In the genomic region with DNA sequence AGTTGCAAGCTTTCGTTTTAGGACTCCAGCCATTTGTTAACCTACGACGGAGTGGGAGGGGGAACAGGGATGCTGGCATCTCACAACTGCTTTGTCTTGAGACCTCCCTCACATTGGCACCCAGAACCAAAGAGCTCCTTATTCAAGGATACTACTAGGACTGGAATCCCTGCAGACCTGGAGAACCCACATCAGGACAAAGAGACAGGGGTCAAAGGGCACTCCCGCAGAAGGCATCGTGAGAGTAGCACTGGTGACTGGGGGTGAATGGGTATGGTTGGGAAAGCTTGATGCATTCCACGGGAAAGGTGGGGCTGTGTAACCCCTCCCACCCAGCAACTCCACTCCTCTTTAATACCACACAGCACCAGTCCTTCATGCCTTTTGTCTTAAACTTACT, we compare ENCODE assay signal across 8 mouse cellular contexts. TPM values are rescaled to one million over a fixed set of nuclear protein-coding genes. Genes with fewer than 3 reads are reported as not detected.
DNase-seq lines count a peak whose midpoint lies in the region; ATAC-seq and TF ChIP-seq lines count a peak whose summit lies in the region.

No protein-coding gene starts in this region.

- no peak for ATAC-seq in forebrain, embryonic 11.5 days (replicated peaks; ENCODE audit: low FRiP score)
- ATAC-seq in hindbrain, embryonic 15.5 days (ENCODE audit: low FRiP score, low read depth) = no peak
- no peak for ATAC-seq in limb, embryonic 15.5 days (ENCODE audit: insufficient number of reproducible peaks, low FRiP score, low TSS enrichment, low read depth)

- no peaks in the 10 kb centered on the region for H3K36me3 ChIP-seq in forebrain, embryonic 10.5 days (replicated peaks)
- no peaks in the 10 kb centered on the region for H3K36me3 ChIP-seq in forebrain, embryonic 11.5 days (ENCODE audit: control insufficient read depth, insufficient read depth, low read length)
- no peaks in the 10 kb centered on the region for H3K36me3 ChIP-seq in CH12.LX (replicated peaks in 1 of 2; ENCODE audit: control insufficient read depth in 1 of 2, insufficient read depth in 1 of 2, low read length in 1 of 2)
- H3K36me3 ChIP-seq in hindbrain, embryonic 15.5 days = no peaks in the 10 kb centered on the region
- no peaks in the 10 kb centered on the region for H3K36me3 ChIP-seq in limb, embryonic 15.5 days

- H3K79me2 ChIP-seq in CH12.LX (replicated peaks; ENCODE audit: control insufficient read depth, extremely low read depth, insufficient read depth, poor library complexity, severe bottlenecking) = no peaks in the 10 kb centered on the region

- no peak overlapping the region for H3K4me2 ChIP-seq in forebrain, embryonic 11.5 days (ENCODE audit: low read depth, low read length, severe bottlenecking)
- peak overlapping the region; percentile 34 for H3K4me2 ChIP-seq in CH12.LX (ENCODE audit: insufficient read depth, low read depth, poor library complexity, severe bottlenecking)
- H3K4me2 ChIP-seq in hindbrain, embryonic 15.5 days = peak overlapping the region; percentile 22
- peak overlapping the region; percentile 32 for H3K4me2 ChIP-seq in limb, embryonic 15.5 days

- 0 out of 2 replicates have a peak overlapping the region, but pooled peaks have one; percentile 17 for H3K27ac ChIP-seq in forebrain, embryonic 10.5 days
- no peak overlapping the region for H3K27ac ChIP-seq in forebrain, embryonic 11.5 days (ENCODE audit: low read depth, low read length)
- no peak overlapping the region for H3K27ac ChIP-seq in CH12.LX (ENCODE audit: insufficient read depth, low read depth)
- H3K27ac ChIP-seq in hindbrain, embryonic 15.5 days (replicated peaks) = peak overlapping the region; percentile 80
- peak overlapping the region; percentile 90 for H3K27ac ChIP-seq in limb, embryonic 15.5 days

- H3K4me1 ChIP-seq in forebrain, embryonic 10.5 days = peaks cover 32% of the 10 kb centered on the region
- no peaks in the 10 kb centered on the region for H3K4me1 ChIP-seq in forebrain, embryonic 11.5 days (replicated peaks; ENCODE audit: control insufficient read depth, insufficient read depth, low read length)
- H3K4me1 ChIP-seq in CH12.LX (ENCODE audit: control insufficient read depth in 1 of 2, insufficient read depth in 2 of 2) = peaks cover 6 to 19% of the 10 kb centered on the region in 2 experiments; a peak in 3 of 4 replicates
- H3K4me1 ChIP-seq in hindbrain, embryonic 15.5 days (replicated peaks) = peaks cover 3% of the 10 kb centered on the region; the same call in 1 of the 2 replicates
- H3K4me1 ChIP-seq in limb, embryonic 15.5 days = peaks cover 44% of the 10 kb centered on the region

- WGBS in forebrain, embryonic 10.5 days = 64% methylated on average over 6 of the region's 6 CpGs
- 54% methylated on average over 6 of the region's 6 CpGs for WGBS in forebrain, embryonic 11.5 days
- 45% methylated on average over 6 of the region's 6 CpGs for WGBS in hindbrain, embryonic 15.5 days
- 41% methylated on average over 6 of the region's 6 CpGs for WGBS in limb, embryonic 15.5 days

- TF ChIP-seq RAD21 in CH12.LX (IDR thresholded peaks at IDR 0.05; ENCODE audit: low read depth, low read length) = no peak

- DNase-seq in forebrain, embryonic 10.5 days (ENCODE audit: extremely low spot score, low spot score) = no peak
- no peak for DNase-seq in forebrain, embryonic 11.5 days (ENCODE audit: low spot score)
- DNase-seq in CH12.LX (ENCODE audit: extremely low read depth) = no peak
- DNase-seq in ovary, postnatal 14 days (ENCODE audit: low spot score) = no peak
- no peak for DNase-seq in spleen, adult 12 weeks (ENCODE audit: low spot score)
- no peak for DNase-seq in spleen, postnatal 36 days (ENCODE audit: low spot score in 2 of 2)

- no peak overlapping the region for H3K9ac ChIP-seq in forebrain, embryonic 11.5 days (ENCODE audit: low read length)
- H3K9ac ChIP-seq in CH12.LX (ENCODE audit: insufficient read depth, low read depth) = no peak overlapping the region
- H3K9ac ChIP-seq in hindbrain, embryonic 15.5 days = no peak overlapping the region
- no peak overlapping the region for H3K9ac ChIP-seq in limb, embryonic 15.5 days

- no peaks in the 10 kb centered on the region for H3K9me3 ChIP-seq in forebrain, embryonic 10.5 days
- no peaks in the 10 kb centered on the region for H3K9me3 ChIP-seq in forebrain, embryonic 11.5 days (ENCODE audit: control insufficient read depth, low read length)
- no peaks in the 10 kb centered on the region for H3K9me3 ChIP-seq in CH12.LX (replicated peaks; ENCODE audit: low read length)
- H3K9me3 ChIP-seq in hindbrain, embryonic 15.5 days = no peaks in the 10 kb centered on the region
- H3K9me3 ChIP-seq in limb, embryonic 15.5 days = no peaks in the 10 kb centered on the region

- dilution Hi-C loops in CH12.LX (cut with MboI; ENCODE audit: extremely low pct_ligation_motif_present, extremely low pct_unique_long_range_greater_than_20kb, low sequenced_read_pairs) = no loop called here

- no peak overlapping the region for H3K4me3 ChIP-seq in forebrain, embryonic 10.5 days
- no peak overlapping the region for H3K4me3 ChIP-seq in forebrain, embryonic 11.5 days (ENCODE audit: low read depth, low read length)
- H3K4me3 ChIP-seq in CH12.LX (replicated peaks in 1 of 3; ENCODE audit: low read depth in 2 of 3, low read length in 2 of 3, poor library complexity in 1 of 3) = no peak overlapping the region
- no peak overlapping the region for H3K4me3 ChIP-seq in hindbrain, embryonic 15.5 days
- peak overlapping the region; percentile 15; the same call in 1 of the 2 replicates for H3K4me3 ChIP-seq in limb, embryonic 15.5 days

- in situ Hi-C loops in CH12.LX (cut with MboI; ENCODE audit: low pct_ligation_motif_present, low pct_unique_long_range_greater_than_20kb, low sequenced_read_pairs) = no loop called here

- TF ChIP-seq POLR2A in CH12.LX (IDR thresholded peaks at IDR 0.05; ENCODE audit: low read depth, low read length) = no peak

- TF ChIP-seq EP300 in CH12.LX (IDR thresholded peaks at IDR 0.05; ENCODE audit: low read length) = no peak

- no peaks in the 10 kb centered on the region for H3K27me3 ChIP-seq in forebrain, embryonic 10.5 days (ENCODE audit: poor library complexity, severe bottlenecking)
- no peaks in the 10 kb centered on the region for H3K27me3 ChIP-seq in forebrain, embryonic 11.5 days (ENCODE audit: control insufficient read depth, insufficient read depth, low read length)
- no peaks in the 10 kb centered on the region for H3K27me3 ChIP-seq in CH12.LX (replicated peaks)
- H3K27me3 ChIP-seq in hindbrain, embryonic 15.5 days = no peaks in the 10 kb centered on the region
- H3K27me3 ChIP-seq in limb, embryonic 15.5 days = no peaks in the 10 kb centered on the region

- no peak for TF ChIP-seq CTCF in CH12.LX (conservative IDR thresholded peaks at IDR 0.05 in 1 of 2, IDR thresholded peaks at IDR 0.05 in 1 of 2; ENCODE audit: low read depth in 2 of 2, low read length in 2 of 2)

TF ChIP-seq in CH12.LX, 34 proteins besides CTCF, POLR2A, EP300 and RAD21:
- TF ChIP-seq PAX5 (IDR thresholded peaks at IDR 0.05; ENCODE audit: low read length) (no peak), MEF2A (IDR thresholded peaks at IDR 0.05; ENCODE audit: borderline replicate concordance, low read depth, low read length) (no peak), CHD2 (IDR thresholded peaks at IDR 0.05; ENCODE audit: low read length) (no peak), MXI1 (IDR thresholded peaks at IDR 0.05; ENCODE audit: low read depth, low read length) (no peak), USF2 (conservative IDR thresholded peaks at IDR 0.05; ENCODE audit: low read depth, low read length) (no peak), ZMIZ1 (IDR thresholded peaks at IDR 0.05; ENCODE audit: low read depth, low read length) (no peak), ZKSCAN1 (IDR thresholded peaks at IDR 0.05; ENCODE audit: borderline replicate concordance, low read depth, low read length) (no peak), JUND (conservative IDR thresholded peaks at IDR 0.05; ENCODE audit: low read depth, low read length) (no peak), ELF1 (IDR thresholded peaks at IDR 0.05; ENCODE audit: low read depth, low read length) (no peak), RCOR1 (conservative IDR thresholded peaks at IDR 0.05; ENCODE audit: low read depth, low read length) (no peak), MAZ (IDR thresholded peaks at IDR 0.05; ENCODE audit: low read depth, low read length) (no peak), CHD1 (IDR thresholded peaks at IDR 0.05; ENCODE audit: low read depth, low read length) (no peak), NELFE (IDR thresholded peaks at IDR 0.05; ENCODE audit: low read depth, low read length) (no peak), GABPA (IDR thresholded peaks at IDR 0.05; ENCODE audit: insufficient replicate concordance, low read depth, low read length) (no peak), MAX (IDR thresholded peaks at IDR 0.05; ENCODE audit: low read length) (no peak), KAT2A (IDR thresholded peaks at IDR 0.05; ENCODE audit: insufficient replicate concordance, low read length) (no peak), HCFC1 (IDR thresholded peaks at IDR 0.05; ENCODE audit: low read depth, low read length) (no peak), E2F4 (IDR thresholded peaks at IDR 0.05; ENCODE audit: insufficient replicate concordance, low read depth, low read length) (no peak), MYC (IDR thresholded peaks at IDR 0.05; ENCODE audit: low read depth, low read length) (no peak), BHLHE40 (IDR thresholded peaks at IDR 0.05; ENCODE audit: low read depth, low read length) (no peak)

RNA-seq across cellular contexts. Expression of gene Lgalsl, which starts 29.0 kb away (rescaled TPM):
- polyA plus RNA-seq in forebrain, embryonic 10.5 days (2016; fragmentation: Nextera tagmentation; extraction: Ambion mirVana) = 26.5 and 27.2 TPM in 2 replicates
- polyA plus RNA-seq in forebrain, embryonic 11.5 days (2014; fragmentation: Nextera tagmentation; extraction: Ambion mirVana) = 28.6 and 28.8 TPM in 2 replicates
- 8.1 and 9.9 TPM in 2 replicates for total RNA-seq in CH12.LX (2012; rRNA removed)
- 22.7 and 26.5 TPM in 2 replicates for total RNA-seq in CH12.LX (2014; rRNA removed)
- 16.4 and 16.9 TPM in 2 replicates for polyA plus RNA-seq in CH12.LX (2012; ENCODE audit: insufficient read length, low read depth)
- polyA plus RNA-seq in hindbrain, embryonic 15.5 days (2015; fragmentation: Nextera tagmentation; extraction: Ambion mirVana) = 74.5 and 77.7 TPM in 2 replicates
- polyA plus RNA-seq in limb, embryonic 15.5 days (2015; fragmentation: Nextera tagmentation; extraction: Ambion mirVana) = 80.3 and 87.4 TPM in 2 replicates

Comparison
In these comparisons a context has a peak if more than half of its experiments do, and no peak if none do; other contexts are left out.
1. H3K27ac ChIP-seq: peak in forebrain, embryonic 10.5 days (single experiment), hindbrain, embryonic 15.5 days (single experiment) and limb, embryonic 15.5 days (single experiment); none in forebrain, embryonic 11.5 days (single experiment) and CH12.LX (single experiment).